13 mouse cellular contexts compared by ENCODE assay signal in the genomic region with DNA sequence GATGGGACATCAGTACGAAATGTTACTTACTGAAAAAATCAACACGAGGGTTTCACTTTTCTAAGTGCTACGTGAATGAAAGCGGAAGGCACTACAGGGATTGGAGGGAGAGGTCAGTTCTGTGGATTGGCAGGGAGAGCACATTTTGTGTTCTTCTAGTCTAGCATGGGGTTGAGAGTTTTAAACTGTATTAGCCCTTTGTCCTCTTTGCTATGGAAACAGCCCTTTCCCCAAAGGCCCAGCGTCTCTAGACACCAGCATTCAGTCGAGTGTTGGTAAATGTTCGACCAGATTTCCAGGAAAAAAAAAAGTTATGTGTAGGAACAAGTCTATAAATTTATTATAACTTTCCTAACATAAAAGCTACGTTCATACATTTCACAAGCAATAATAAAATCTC.
A peak's percentile ranks its signal among the peaks of the same experiment; 100 is the strongest.
DNase-seq lines count a peak whose midpoint lies in the region; ATAC-seq and TF ChIP-seq lines count a peak whose summit lies in the region.
"Had no signal": no experiment of that assay in that cellular context is flagged by ENCODE, and none has a peak within 500 bp of the region (broad histone marks: within the 10 kb centered on the region; RNA-seq: fewer than 3 reads in every experiment).

No protein-coding gene starts in this region.

- H3K4me1 ChIP-seq in limb, embryonic 12.5 days (replicated peaks): peaks cover 46% of the 10 kb centered on the region
- peaks cover 44% of the 10 kb centered on the region for H3K4me1 ChIP-seq in limb, embryonic 10.5 days
- peaks cover 23% of the 10 kb centered on the region for H3K4me1 ChIP-seq in brown adipose tissue, adult 24 weeks (ENCODE audit: control insufficient read depth, insufficient read depth, insufficient read length, low read length)
- H3K4me1 ChIP-seq in kidney, adult 2 months (ENCODE audit: control insufficient read depth, insufficient read depth, low read length): peaks cover 30% of the 10 kb centered on the region
- H3K4me1 ChIP-seq in limb, embryonic 14.5 days (ENCODE audit: control insufficient read depth, insufficient read depth, low read length): peaks cover 38% of the 10 kb centered on the region

- WGBS in limb, embryonic 12.5 days: 69% methylated on average over 8 of the region's 8 CpGs
- WGBS in limb, embryonic 10.5 days: 92% methylated on average over 8 of the region's 8 CpGs
- 42% methylated on average over 8 of the region's 8 CpGs for WGBS in kidney, adult 2 months
- 55% methylated on average over 8 of the region's 8 CpGs for WGBS in limb, embryonic 14.5 days

- no peak overlapping the region for H3K4me3 ChIP-seq in limb, embryonic 12.5 days (replicated peaks)
- H3K4me3 ChIP-seq in limb, embryonic 10.5 days: no peak overlapping the region
- H3K4me3 ChIP-seq in brown adipose tissue, adult 24 weeks (ENCODE audit: insufficient read depth, low read depth, low read length): no peak overlapping the region
- no peak overlapping the region for H3K4me3 ChIP-seq in kidney, adult 2 months (ENCODE audit: insufficient read depth, low read depth, low read length)
- H3K4me3 ChIP-seq in limb, embryonic 14.5 days (replicated peaks; ENCODE audit: low read length): no peak overlapping the region
- no peak overlapping the region for H3K4me3 ChIP-seq in left cerebral cortex, adult 2 months
- H3K4me3 ChIP-seq: embryonic facial prominence, embryonic 13.5 days had no signal

- H3K27ac ChIP-seq in limb, embryonic 12.5 days: 0 out of 2 replicates have a peak overlapping the region, but pooled peaks have one; percentile 37
- no peak overlapping the region for H3K27ac ChIP-seq in limb, embryonic 10.5 days
- H3K27ac ChIP-seq in brown adipose tissue, adult 24 weeks (replicated peaks; ENCODE audit: low read depth, low read length): peak overlapping the region; percentile 30
- H3K27ac ChIP-seq in kidney, adult 2 months (ENCODE audit: insufficient read depth, low read depth, low read length): peak overlapping the region; percentile 1
- peak overlapping the region; percentile 40; the same call in 1 of the 2 replicates for H3K27ac ChIP-seq in limb, embryonic 14.5 days (replicated peaks; ENCODE audit: low read depth, low read length)
- H3K27ac ChIP-seq in left cerebral cortex, adult 2 months: no peak overlapping the region
- H3K27ac ChIP-seq: embryonic facial prominence, embryonic 13.5 days had no signal

- TF ChIP-seq POLR2A in kidney, adult 2 months (IDR thresholded peaks at IDR 0.05; ENCODE audit: low read depth, low read length): no peak
- TF ChIP-seq POLR2A in limb, embryonic 14.5 days (IDR thresholded peaks at IDR 0.05; ENCODE audit: borderline replicate concordance, extremely low read depth, insufficient read depth, insufficient read length): no peak

- no peaks in the 10 kb centered on the region for H3K36me3 ChIP-seq in limb, embryonic 12.5 days
- no peaks in the 10 kb centered on the region for H3K36me3 ChIP-seq in limb, embryonic 10.5 days
- no peaks in the 10 kb centered on the region for H3K36me3 ChIP-seq in kidney, adult 2 months (ENCODE audit: control insufficient read depth, insufficient read depth, low read length)
- no peaks in the 10 kb centered on the region for H3K36me3 ChIP-seq in limb, embryonic 14.5 days (ENCODE audit: control insufficient read depth, insufficient read depth, low read length)
- H3K36me3 ChIP-seq: embryonic facial prominence, embryonic 13.5 days had no signal

- no peak overlapping the region for H3K9ac ChIP-seq in limb, embryonic 12.5 days (replicated peaks)
- no peak overlapping the region for H3K9ac ChIP-seq in limb, embryonic 14.5 days (ENCODE audit: low read depth, low read length, severe bottlenecking)
- H3K9ac ChIP-seq: embryonic facial prominence, embryonic 13.5 days; forebrain, postnatal 0 days had no signal

- H3K27me3 ChIP-seq in limb, embryonic 12.5 days: no peaks in the 10 kb centered on the region
- no peaks in the 10 kb centered on the region for H3K27me3 ChIP-seq in limb, embryonic 10.5 days (ENCODE audit: low read depth, poor library complexity, severe bottlenecking)
- H3K27me3 ChIP-seq in kidney, adult 2 months (replicated peaks; ENCODE audit: control insufficient read depth, insufficient read depth, low read length): no peaks in the 10 kb centered on the region
- no peaks in the 10 kb centered on the region for H3K27me3 ChIP-seq in limb, embryonic 14.5 days (ENCODE audit: control insufficient read depth, insufficient read depth, low read length)
- H3K27me3 ChIP-seq: embryonic facial prominence, embryonic 13.5 days had no signal

- H3K9me3 ChIP-seq in limb, embryonic 12.5 days: no peaks in the 10 kb centered on the region
- H3K9me3 ChIP-seq in limb, embryonic 10.5 days (replicated peaks): no peaks in the 10 kb centered on the region; the same call in 1 of the 2 replicates
- no peaks in the 10 kb centered on the region for H3K9me3 ChIP-seq in limb, embryonic 14.5 days (ENCODE audit: control insufficient read depth, low read length)
- H3K9me3 ChIP-seq: embryonic facial prominence, embryonic 13.5 days had no signal

- no peak for DNase-seq in limb, embryonic 10.5 days (ENCODE audit: low spot score)
- peak; percentile 86 for DNase-seq in kidney, adult 2 months
- no peak for DNase-seq in limb, embryonic 14.5 days (ENCODE audit: low spot score)
- no peak for DNase-seq in embryo, embryonic 11 days
- no peak for DNase-seq in left cerebral cortex, adult 2 months (ENCODE audit: extremely low spot score in 1 of 2, low spot score in 2 of 2)
- DNase-seq: cerebellum, postnatal 10 days; forebrain, postnatal 0 days; layer of hippocampus, adult 9-11 months; left cerebral cortex, postnatal 4 days; thymus, adult 2 months had no signal

- ATAC-seq in limb, embryonic 12.5 days (ENCODE audit: insufficient number of reproducible peaks, insufficient read depth, low FRiP score, low TSS enrichment, low read depth): no peak
- ATAC-seq in limb, embryonic 14.5 days (ENCODE audit: low FRiP score, low read depth): no peak
- ATAC-seq: forebrain, postnatal 0 days had no signal

- intact Hi-C loops in left cerebral cortex, adult 2 months (cut with DNase I): no loop called here

- no peak overlapping the region for H3K4me2 ChIP-seq in limb, embryonic 12.5 days
- H3K4me2 ChIP-seq in limb, embryonic 14.5 days (replicated peaks; ENCODE audit: low read depth, low read length, severe bottlenecking): no peak overlapping the region
- H3K4me2 ChIP-seq: embryonic facial prominence, embryonic 13.5 days had no signal

- TF ChIP-seq CTCF in kidney, adult 2 months (conservative IDR thresholded peaks at IDR 0.05; ENCODE audit: insufficient read depth, insufficient read length, low read depth, low read length): no peak
- no peak for TF ChIP-seq CTCF in left cerebral cortex, adult 2 months (IDR thresholded peaks at IDR 0.05)

Comparison
In these comparisons a context has a peak if more than half of its experiments do, and no peak if none do; other contexts are left out.
1. H3K27ac ChIP-seq: peak in limb, embryonic 12.5 days (single experiment), brown adipose tissue, adult 24 weeks (single experiment), kidney, adult 2 months (single experiment) and limb, embryonic 14.5 days (single experiment); none in limb, embryonic 10.5 days (single experiment) and left cerebral cortex, adult 2 months (single experiment).